8 mouse cellular contexts compared by ENCODE assay signal in genomic region chr11:6472076-6472475, GRCm38 (mm10). TPM values are rescaled to one million over a fixed set of nuclear protein-coding genes. Genes with fewer than 3 reads are reported as not detected.
DNase-seq lines count a peak whose midpoint lies in the region; ATAC-seq and TF ChIP-seq lines count a peak whose summit lies in the region.

No protein-coding gene starts in this region.

- no peaks in the 10 kb centered on the region for H3K9me3 ChIP-seq in kidney, embryonic 14.5 days (ENCODE audit: control insufficient read depth, low read length)
- H3K9me3 ChIP-seq in hindbrain, embryonic 15.5 days = no peaks in the 10 kb centered on the region
- H3K9me3 ChIP-seq in midbrain, embryonic 16.5 days (replicated peaks; ENCODE audit: control insufficient read depth, low read length, poor library complexity, severe bottlenecking) = no peaks in the 10 kb centered on the region

- peak overlapping the region; percentile 50; the same call in 1 of the 2 replicates for H3K9ac ChIP-seq in kidney, embryonic 14.5 days (ENCODE audit: low read depth, low read length)
- peak overlapping the region; percentile 43 for H3K9ac ChIP-seq in hindbrain, embryonic 15.5 days
- H3K9ac ChIP-seq in midbrain, embryonic 16.5 days (ENCODE audit: low read depth, low read length) = peak overlapping the region; percentile 53

- peak overlapping the region; percentile 96 for H3K4me3 ChIP-seq in kidney, embryonic 14.5 days (ENCODE audit: low read length)
- H3K4me3 ChIP-seq in bone marrow macrophage, adult 2 months (ENCODE audit: insufficient read depth, low read length) = peak overlapping the region; percentile 59
- H3K4me3 ChIP-seq in hindbrain, embryonic 15.5 days = peak overlapping the region; percentile 42
- peak overlapping the region; percentile 44 for H3K4me3 ChIP-seq in midbrain, embryonic 16.5 days (ENCODE audit: low read depth, low read length)

- H3K27me3 ChIP-seq in kidney, embryonic 14.5 days (ENCODE audit: control insufficient read depth, insufficient read depth, low read length) = no peaks in the 10 kb centered on the region
- no peaks in the 10 kb centered on the region for H3K27me3 ChIP-seq in hindbrain, embryonic 15.5 days
- H3K27me3 ChIP-seq in midbrain, embryonic 16.5 days (ENCODE audit: control insufficient read depth, insufficient read depth, low read depth, low read length) = no peaks in the 10 kb centered on the region

- H3K27ac ChIP-seq in kidney, embryonic 14.5 days (ENCODE audit: low read depth, low read length) = peak overlapping the region; percentile 65; the same call in 1 of the 2 replicates
- H3K27ac ChIP-seq in bone marrow macrophage, adult 2 months (ENCODE audit: insufficient read depth, low read depth, low read length) = peak overlapping the region; percentile 74
- H3K27ac ChIP-seq in hindbrain, embryonic 15.5 days (replicated peaks) = 0 out of 2 replicates have a peak overlapping the region, but pooled peaks have one; percentile 42
- no peak overlapping the region for H3K27ac ChIP-seq in midbrain, embryonic 16.5 days (ENCODE audit: low read length)

- peaks cover 25% of the 10 kb centered on the region for H3K36me3 ChIP-seq in kidney, embryonic 14.5 days (ENCODE audit: control insufficient read depth, insufficient read depth, low read length)
- H3K36me3 ChIP-seq in hindbrain, embryonic 15.5 days = peaks cover 4% of the 10 kb centered on the region; the same call in 1 of the 2 replicates
- no peaks in the 10 kb centered on the region for H3K36me3 ChIP-seq in midbrain, embryonic 16.5 days (ENCODE audit: control insufficient read depth, insufficient read depth, low read length)

- no peak for DNase-seq in kidney, postnatal 14 days
- DNase-seq in urinary bladder, postnatal 14 days (ENCODE audit: low spot score) = no peak
- no peak for DNase-seq in left cerebral cortex, adult 11 months (ENCODE audit: low spot score)

- TF ChIP-seq CTCF in bone marrow macrophage, adult 2 months (IDR thresholded peaks at IDR 0.05; ENCODE audit: low read depth, low read length) = no peak

- H3K4me2 ChIP-seq in kidney, embryonic 14.5 days (replicated peaks; ENCODE audit: low read depth, low read length) = peak overlapping the region; percentile 94
- peak overlapping the region; percentile 95 for H3K4me2 ChIP-seq in hindbrain, embryonic 15.5 days
- peak overlapping the region; percentile 92 for H3K4me2 ChIP-seq in midbrain, embryonic 16.5 days (ENCODE audit: low read length)

- H3K4me1 ChIP-seq in kidney, embryonic 14.5 days (ENCODE audit: control insufficient read depth, insufficient read depth, low read length) = peaks cover 25% of the 10 kb centered on the region
- peaks cover 32% of the 10 kb centered on the region for H3K4me1 ChIP-seq in bone marrow macrophage, adult 2 months (ENCODE audit: control insufficient read depth, insufficient read depth, low read length)
- peaks cover 64% of the 10 kb centered on the region for H3K4me1 ChIP-seq in hindbrain, embryonic 15.5 days (replicated peaks)
- peaks cover 59% of the 10 kb centered on the region for H3K4me1 ChIP-seq in midbrain, embryonic 16.5 days (ENCODE audit: control insufficient read depth, insufficient read depth, low read length)

- ATAC-seq in kidney, embryonic 14.5 days (ENCODE audit: low FRiP score, low TSS enrichment) = no peak
- no peak for ATAC-seq in hindbrain, embryonic 15.5 days (ENCODE audit: low FRiP score, low read depth)
- no peak for ATAC-seq in midbrain, embryonic 16.5 days
- no peak for ATAC-seq in inflammation-experienced regulatory T-cells, adult 6 months

- TF ChIP-seq POLR2A in bone marrow macrophage, adult 2 months (IDR thresholded peaks at IDR 0.05; ENCODE audit: borderline replicate concordance, low read depth, low read length) = no peak

RNA-seq across cellular contexts. Expression of gene Purb, which starts 3.6 kb away (rescaled TPM):
- 28.1 and 29.5 TPM in 2 replicates for polyA plus RNA-seq in kidney, embryonic 14.5 days (2014; fragmentation: Nextera tagmentation; extraction: Ambion mirVana)
- polyA plus RNA-seq in bone marrow macrophage, adult 2 months (2012; ENCODE audit: insufficient read depth, insufficient read length, missing spikeins) = 37.3 and 37.7 TPM in 2 replicates
- polyA plus RNA-seq in hindbrain, embryonic 15.5 days (2015; fragmentation: Nextera tagmentation; extraction: Ambion mirVana) = 10.7 and 11.0 TPM in 2 replicates
- polyA plus RNA-seq in midbrain, embryonic 16.5 days (2015; fragmentation: Nextera tagmentation; extraction: Ambion mirVana) = 11.2 and 11.7 TPM in 2 replicates
- polyA plus RNA-seq in inflammation-experienced regulatory T-cells, adult 6 months (2017; shearing (Covaris generic)) = 10 to 100 TPM; 21.0 to 26.1 (median 23.7) TPM

RNA-seq across cellular contexts. Expression of gene H2afv, which starts 27.8 kb away (rescaled TPM):
- polyA plus RNA-seq in kidney, embryonic 14.5 days (2014; fragmentation: Nextera tagmentation; extraction: Ambion mirVana) = 654 and 761 TPM in 2 replicates
- polyA plus RNA-seq in bone marrow macrophage, adult 2 months (2012; ENCODE audit: insufficient read depth, insufficient read length, missing spikeins) = 146 and 172 TPM in 2 replicates
- polyA plus RNA-seq in hindbrain, embryonic 15.5 days (2015; fragmentation: Nextera tagmentation; extraction: Ambion mirVana) = 259 and 323 TPM in 2 replicates
- 203 and 224 TPM in 2 replicates for polyA plus RNA-seq in midbrain, embryonic 16.5 days (2015; fragmentation: Nextera tagmentation; extraction: Ambion mirVana)
- polyA plus RNA-seq in inflammation-experienced regulatory T-cells, adult 6 months (2017; shearing (Covaris generic)) = 100 to 1,000 TPM; 131 to 311 (median 156) TPM

RNA-seq across cellular contexts. Expression of gene Myo1g, which starts 48.7 kb away (rescaled TPM):
- 0.57 and 0.60 TPM in 2 replicates for polyA plus RNA-seq in kidney, embryonic 14.5 days (2014; fragmentation: Nextera tagmentation; extraction: Ambion mirVana)
- 96.5 and 106 TPM in 2 replicates for polyA plus RNA-seq in bone marrow macrophage, adult 2 months (2012; ENCODE audit: insufficient read depth, insufficient read length, missing spikeins)
- polyA plus RNA-seq in hindbrain, embryonic 15.5 days (2015; fragmentation: Nextera tagmentation; extraction: Ambion mirVana) = 0.39 and 0.54 TPM in 2 replicates
- polyA plus RNA-seq in midbrain, embryonic 16.5 days (2015; fragmentation: Nextera tagmentation; extraction: Ambion mirVana) = 0.19 and 0.53 TPM in 2 replicates
- polyA plus RNA-seq in inflammation-experienced regulatory T-cells, adult 6 months (2017; shearing (Covaris generic)) = 100 to 1,000 TPM; 117 to 248 (median 132) TPM

RNA-seq across cellular contexts. Expression of gene Ppia, which starts 56.8 kb away (rescaled TPM):
- polyA plus RNA-seq in kidney, embryonic 14.5 days (2014; fragmentation: Nextera tagmentation; extraction: Ambion mirVana) = 6,047 and 7,558 TPM in 2 replicates
- polyA plus RNA-seq in bone marrow macrophage, adult 2 months (2012; ENCODE audit: insufficient read depth, insufficient read length, missing spikeins) = 1,442 and 1,533 TPM in 2 replicates
- 4,085 and 4,343 TPM in 2 replicates for polyA plus RNA-seq in hindbrain, embryonic 15.5 days (2015; fragmentation: Nextera tagmentation; extraction: Ambion mirVana)
- 3,917 and 4,008 TPM in 2 replicates for polyA plus RNA-seq in midbrain, embryonic 16.5 days (2015; fragmentation: Nextera tagmentation; extraction: Ambion mirVana)
- polyA plus RNA-seq in inflammation-experienced regulatory T-cells, adult 6 months (2017; shearing (Covaris generic)) = 1,000 to 10,000 TPM; 2,486 to 3,282 (median 2,929) TPM

Comparison
In these comparisons a context has a peak if more than half of its experiments do, and no peak if none do; other contexts are left out.
1. H3K4me3 ChIP-seq: peak in every context shown above with its lines; median percentile 96 in kidney, embryonic 14.5 days; 59 in bone marrow macrophage, adult 2 months; 44 in midbrain, embryonic 16.5 days; 42 in hindbrain, embryonic 15.5 days.
2. RNA of gene Myo1g, which starts 48.7 kb away (polyA plus RNA-seq): 117 to 248 TPM in inflammation-experienced regulatory T-cells, adult 6 months and 96.5 to 106 TPM in bone marrow macrophage, adult 2 months; 0.57 to 0.60 TPM in kidney, embryonic 14.5 days, 0.19 to 0.53 TPM in midbrain, embryonic 16.5 days and 0.39 to 0.54 TPM in hindbrain, embryonic 15.5 days; every median in the first group is over 10 times any median in the second.
3. Peak in every context shown above with its lines, with median percentiles within 50 percentile points of each other: H3K4me2 ChIP-seq and H3K9ac ChIP-seq.